Mouse (Mus musculus): ENCODE results near the gene Usp46. TPM values are rescaled to one million over a fixed set of nuclear protein-coding genes. Genes with fewer than 3 reads are reported as not detected.
A peak's percentile ranks its signal among the peaks of the same experiment; 100 is the strongest.

The Usp46 gene
- polyA plus RNA-seq, 2 experiments = 20.0 to 39.1 TPM

DNA sequence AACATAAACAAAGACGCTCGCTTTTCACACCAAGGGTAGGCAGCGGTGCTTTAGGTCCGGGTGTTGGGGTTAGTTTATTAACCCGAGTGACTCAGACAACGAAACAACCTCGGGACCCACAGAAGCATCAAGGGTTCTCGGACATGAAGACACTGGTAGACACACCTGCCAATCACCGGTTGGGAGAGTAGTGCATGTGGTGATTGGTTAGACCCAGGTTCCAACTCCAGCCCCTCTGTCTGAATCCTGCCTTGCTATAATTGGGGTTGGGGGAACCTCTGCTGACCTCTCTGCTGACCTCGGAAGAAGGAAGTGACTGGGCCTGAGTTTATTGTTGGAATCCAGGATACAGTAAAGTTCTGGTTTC lies 29.6 kb upstream of the Usp46 start:
- no peaks in the 10 kb centered on the region for H3K9me3 ChIP-seq (ENCODE audit: control insufficient read depth, low read length)
- ATAC-seq (ENCODE audit: low FRiP score, low read depth) = no peak
- H3K9ac ChIP-seq (ENCODE audit: low read depth, low read length, severe bottlenecking) = no peak overlapping the region
- WGBS = 42% methylated on average over 10 of the region's 10 CpGs
- H3K27me3 ChIP-seq (ENCODE audit: control insufficient read depth, insufficient read depth, low read length) = no peaks in the 10 kb centered on the region
- TF ChIP-seq POLR2A (IDR thresholded peaks at IDR 0.05; ENCODE audit: borderline replicate concordance, extremely low read depth, insufficient read depth, insufficient read length) = no peak
- no peak for DNase-seq (ENCODE audit: low spot score)
- peaks cover 31% of the 10 kb centered on the region for H3K36me3 ChIP-seq (ENCODE audit: control insufficient read depth, insufficient read depth, low read length)
- H3K27ac ChIP-seq (replicated peaks; ENCODE audit: low read depth, low read length) = no peak overlapping the region
- no peak overlapping the region for H3K4me2 ChIP-seq (replicated peaks; ENCODE audit: low read depth, low read length, severe bottlenecking)
- H3K4me3 ChIP-seq (replicated peaks; ENCODE audit: low read length) = no peak overlapping the region
- peaks cover 13% of the 10 kb centered on the region for H3K4me1 ChIP-seq (ENCODE audit: control insufficient read depth, insufficient read depth, low read length)

DNA sequence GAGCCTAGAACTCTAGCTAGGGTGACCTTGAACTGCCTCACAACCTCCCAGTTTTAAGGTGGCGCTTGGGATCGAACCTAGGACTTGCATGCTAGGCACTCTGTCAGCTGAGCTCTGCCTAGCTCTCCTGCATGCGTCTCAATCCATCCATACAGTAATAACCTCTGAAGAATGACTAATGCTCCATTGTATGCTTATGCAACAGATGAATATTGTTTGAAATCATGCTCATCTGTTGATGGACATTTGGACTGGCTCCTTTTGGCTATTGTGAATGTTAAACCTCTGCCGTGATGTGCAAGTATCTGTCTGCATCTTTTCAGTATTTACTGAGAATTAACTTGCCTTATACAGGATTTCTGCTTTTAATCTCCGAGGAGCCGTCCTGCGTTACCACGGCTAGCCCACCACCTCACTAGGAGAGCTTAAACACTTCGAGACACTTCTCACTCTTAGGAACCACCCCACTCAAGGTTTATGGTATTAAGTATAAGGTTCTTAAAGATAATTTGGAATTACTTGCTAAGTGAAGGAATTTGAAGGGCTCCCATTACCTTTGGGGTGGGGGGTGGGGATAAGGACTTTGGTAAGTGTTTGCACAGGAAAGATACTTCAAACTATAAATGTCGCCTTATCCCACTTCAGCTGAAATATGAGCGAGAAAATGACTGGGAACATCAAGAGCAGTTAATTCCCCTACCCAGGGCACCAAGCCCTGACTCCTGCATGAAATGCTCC lies 29.1 kb upstream of the Usp46 start:
- H3K4me1 ChIP-seq (ENCODE audit: control insufficient read depth, insufficient read depth, low read length) = peaks cover 13% of the 10 kb centered on the region
- ATAC-seq (ENCODE audit: low FRiP score, low read depth) = no peak
- no peak for TF ChIP-seq POLR2A (IDR thresholded peaks at IDR 0.05; ENCODE audit: borderline replicate concordance, extremely low read depth, insufficient read depth, insufficient read length)
- no peak for DNase-seq (ENCODE audit: low spot score)
- H3K9ac ChIP-seq (ENCODE audit: low read depth, low read length, severe bottlenecking) = no peak overlapping the region
- H3K4me2 ChIP-seq (replicated peaks; ENCODE audit: low read depth, low read length, severe bottlenecking) = no peak overlapping the region
- 76% methylated on average over 11 of the region's 11 CpGs for WGBS
- no peaks in the 10 kb centered on the region for H3K9me3 ChIP-seq (ENCODE audit: control insufficient read depth, low read length)
- H3K27me3 ChIP-seq (ENCODE audit: control insufficient read depth, insufficient read depth, low read length) = no peaks in the 10 kb centered on the region
- H3K36me3 ChIP-seq (ENCODE audit: control insufficient read depth, insufficient read depth, low read length) = peaks cover 31% of the 10 kb centered on the region
- H3K4me3 ChIP-seq (replicated peaks; ENCODE audit: low read length) = no peak overlapping the region
- no peak overlapping the region for H3K27ac ChIP-seq (replicated peaks; ENCODE audit: low read depth, low read length)

DNA sequence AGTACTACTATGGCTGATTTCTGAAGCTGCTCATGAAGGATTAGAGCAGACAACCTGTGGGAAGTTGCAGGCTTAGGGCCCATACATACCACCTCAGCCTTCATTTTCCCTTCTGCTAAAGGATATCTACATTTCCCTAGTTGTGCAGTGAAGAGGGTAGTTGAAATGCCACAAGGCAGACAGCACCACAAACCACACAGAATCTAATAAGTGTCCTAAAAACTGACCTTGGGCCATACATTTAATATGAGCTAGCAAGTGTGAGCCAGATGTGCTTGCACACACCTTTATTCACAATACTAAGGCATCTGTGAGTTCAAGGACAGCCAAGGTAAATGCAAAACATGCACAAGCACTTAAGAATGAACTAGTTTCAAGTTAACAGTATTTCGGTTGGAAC lies 27.8 kb upstream of the Usp46 start:
- no peak overlapping the region for H3K27ac ChIP-seq (replicated peaks; ENCODE audit: low read depth, low read length)
- WGBS = 88% methylated on average over 1 of the region's 1 CpGs
- no peak for ATAC-seq (ENCODE audit: low FRiP score, low read depth)

DNA sequence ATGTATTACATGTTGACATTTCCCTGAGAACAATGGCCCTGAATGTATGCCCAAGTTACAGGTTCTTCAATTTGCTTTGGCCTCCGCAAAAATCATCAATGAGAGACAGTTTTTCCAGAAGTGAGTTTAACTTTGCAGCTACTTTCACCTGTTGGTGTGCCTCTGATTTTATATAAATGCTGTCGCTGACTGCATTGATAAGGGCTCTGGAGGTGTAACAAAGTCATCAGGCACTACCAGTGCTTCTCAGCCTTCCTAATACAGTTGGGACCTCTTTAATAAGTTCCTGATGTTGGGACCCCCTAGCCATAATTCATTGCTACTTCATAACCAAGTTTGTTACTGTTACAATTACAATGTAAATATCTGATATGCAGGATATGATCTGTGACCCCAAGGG lies 27.4 kb upstream of the Usp46 start:
- no peaks in the 10 kb centered on the region for H3K27me3 ChIP-seq (ENCODE audit: control insufficient read depth, insufficient read depth, low read length)
- peaks cover 13% of the 10 kb centered on the region for H3K4me1 ChIP-seq (ENCODE audit: control insufficient read depth, insufficient read depth, low read length)
- no peak for TF ChIP-seq POLR2A (IDR thresholded peaks at IDR 0.05; ENCODE audit: borderline replicate concordance, extremely low read depth, insufficient read depth, insufficient read length)
- DNase-seq (ENCODE audit: low spot score) (no peak), ATAC-seq (ENCODE audit: low FRiP score, low read depth) (no peak)
- peaks cover 31% of the 10 kb centered on the region for H3K36me3 ChIP-seq (ENCODE audit: control insufficient read depth, insufficient read depth, low read length)
- H3K4me3 ChIP-seq (replicated peaks; ENCODE audit: low read length) = no peak overlapping the region
- H3K4me2 ChIP-seq (replicated peaks; ENCODE audit: low read depth, low read length, severe bottlenecking) = no peak overlapping the region
- H3K9ac ChIP-seq (ENCODE audit: low read depth, low read length, severe bottlenecking) = no peak overlapping the region
- no peak overlapping the region for H3K27ac ChIP-seq (replicated peaks; ENCODE audit: low read depth, low read length)
- 83% methylated on average over 2 of the region's 2 CpGs for WGBS
- H3K9me3 ChIP-seq (ENCODE audit: control insufficient read depth, low read length) = no peaks in the 10 kb centered on the region

More for the DNA sequence above, 27.8 kb upstream of the Usp46 start:
- no peak overlapping the region for H3K4me3 ChIP-seq (replicated peaks; ENCODE audit: low read length)
- H3K9ac ChIP-seq (ENCODE audit: low read depth, low read length, severe bottlenecking) = no peak overlapping the region
- DNase-seq (ENCODE audit: low spot score) = no peak
- H3K27me3 ChIP-seq (ENCODE audit: control insufficient read depth, insufficient read depth, low read length) = no peaks in the 10 kb centered on the region
- TF ChIP-seq POLR2A (IDR thresholded peaks at IDR 0.05; ENCODE audit: borderline replicate concordance, extremely low read depth, insufficient read depth, insufficient read length) = no peak
- H3K36me3 ChIP-seq (ENCODE audit: control insufficient read depth, insufficient read depth, low read length) = peaks cover 31% of the 10 kb centered on the region
- peaks cover 13% of the 10 kb centered on the region for H3K4me1 ChIP-seq (ENCODE audit: control insufficient read depth, insufficient read depth, low read length)
- H3K4me2 ChIP-seq (replicated peaks; ENCODE audit: low read depth, low read length, severe bottlenecking) = no peak overlapping the region
- H3K9me3 ChIP-seq (ENCODE audit: control insufficient read depth, low read length) = no peaks in the 10 kb centered on the region

DNA sequence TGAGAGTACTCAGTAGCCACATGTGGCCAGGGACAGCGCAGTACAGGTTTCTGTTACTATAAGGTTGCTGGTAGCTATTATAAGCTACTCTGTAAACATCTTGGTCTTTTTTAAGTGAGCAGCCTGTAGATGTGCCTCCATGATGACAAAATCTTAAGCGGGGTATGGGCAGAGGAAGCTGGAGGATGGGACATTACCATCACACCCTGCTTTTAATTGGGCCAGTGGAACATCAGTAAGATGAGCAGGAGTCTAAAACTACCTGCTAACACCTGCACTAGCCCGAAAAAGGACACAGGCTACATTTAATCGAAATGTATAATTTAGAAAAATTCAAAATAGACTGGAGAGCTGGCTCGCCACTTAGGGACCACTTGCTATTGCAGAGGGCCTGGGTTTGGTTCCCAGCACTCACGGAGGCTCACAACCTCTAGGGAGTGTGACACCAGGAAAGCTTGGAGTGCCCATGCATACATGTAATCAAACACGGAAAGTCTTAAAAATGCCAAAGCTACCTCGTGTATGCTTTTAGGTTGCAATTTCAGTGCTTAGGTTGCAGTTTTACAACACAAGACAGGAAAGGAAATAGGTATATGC lies 26.7 kb upstream of the Usp46 start:
- no peak overlapping the region for H3K27ac ChIP-seq (replicated peaks; ENCODE audit: low read depth, low read length)
- TF ChIP-seq POLR2A (IDR thresholded peaks at IDR 0.05; ENCODE audit: borderline replicate concordance, extremely low read depth, insufficient read depth, insufficient read length) = no peak
- WGBS = 84% methylated on average over 8 of the region's 8 CpGs

More for the DNA sequence above, 26.7 kb upstream of the Usp46 start:
- Histone ChIP-seq H3K36me3 (ENCODE audit: control insufficient read depth, insufficient read depth, low read length) (peaks cover 31% of the 10 kb centered on the region), H3K4me3 (replicated peaks; ENCODE audit: low read length) (peak overlapping the region; percentile 90), H3K4me2 (replicated peaks; ENCODE audit: low read depth, low read length, severe bottlenecking) (peak overlapping the region; percentile 87), H3K4me1 (ENCODE audit: control insufficient read depth, insufficient read depth, low read length) (peaks cover 13% of the 10 kb centered on the region), H3K9ac (ENCODE audit: low read depth, low read length, severe bottlenecking) (no peak overlapping the region), H3K27me3 (ENCODE audit: control insufficient read depth, insufficient read depth, low read length) (no peaks in the 10 kb centered on the region), H3K9me3 (ENCODE audit: control insufficient read depth, low read length) (no peaks in the 10 kb centered on the region)
- DNase-seq (ENCODE audit: low spot score) = no peak
- no peak for ATAC-seq (ENCODE audit: low FRiP score, low read depth)

All from limb, embryonic 14.5 days (tissue).